Mouse (Mus musculus): ENCODE measurements around the gene Ftl1.

GRCm38 (mm10) chr7:45463987-45464778 lies 4.5 kb upstream of the Ftl1 start:
- TF ChIP-seq CTCF (IDR thresholded peaks at IDR 0.05) (no peak), POLR2A (IDR thresholded peaks at IDR 0.05; ENCODE audit: insufficient read depth, low read depth, low read length) (no peak)
